Mouse (Mus musculus) kidney, adult 2 months (tissue): ENCODE results near the gene Wfdc2.

Experiments used
- CTCF ChIP-seq: fragments of 200-500 bp; conservative IDR thresholded peaks from 2 replicates; pipeline ENCODE4 v1.5.1; 2011; ENCODE audit warnings: low read depth, mild to moderate bottlenecking, control low read depth, low read length, moderate library complexity, mixed read lengths; ENCODE audit not compliant: insufficient read depth, insufficient read length
- POLR2A ChIP-seq: fragments of 200-500 bp; IDR thresholded peaks from one replicate; pipeline ENCODE4 v1.6.1; 2011; ENCODE audit warnings: low read depth, low read length, control low read depth

DNA sequence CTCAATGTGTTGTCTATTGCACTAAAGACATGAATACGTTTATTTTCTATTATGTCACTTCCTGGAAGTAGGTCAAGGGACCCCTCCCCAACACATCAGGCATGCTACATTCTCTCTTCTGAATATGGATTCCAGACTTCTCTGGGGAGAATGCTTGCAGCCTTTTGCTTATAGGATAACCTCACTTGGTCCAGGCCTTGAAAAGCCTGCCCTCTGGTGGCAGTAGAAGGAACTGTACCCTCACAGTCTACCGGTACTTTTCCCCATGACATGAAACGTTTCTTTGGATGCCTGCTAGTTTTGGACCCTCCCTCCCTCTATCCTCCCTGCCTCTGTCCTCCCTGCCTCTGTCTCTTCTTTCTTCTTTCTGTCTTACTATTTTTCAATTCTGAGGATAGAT is 31.0 kb upstream of the Wfdc2 start:
- peak; percentile 90 for TF ChIP-seq CTCF
- no peak for TF ChIP-seq POLR2A
